Mouse (Mus musculus) gonadal fat pad, adult 2 months (tissue): ENCODE results near the gene Farp1. TPM values are rescaled to one million over a fixed set of nuclear protein-coding genes. Genes with fewer than 3 reads are reported as not detected.
"Not testable (repeated sequence)": the region's sequence is repeated elsewhere in the genome, so short reads cannot be mapped to it uniquely, and the experiment has no call there.

Experiments
- DNase-seq: peaks from one replicate; pipeline ENCODE4 v3.0.0-alpha.2; 2012; ENCODE audit warnings: low read depth
- polyA plus RNA-seq: library from polyadenylated mRNA; depleted of rRNA; stranded (reverse); fragments of >200 nt; gene quantifications from 2 replicates; pipeline ENCODE4 v1.2.3, GENCODE M21; 2012

Farp1 gene
- polyA plus RNA-seq, 1 experiment = 19.8 TPM

GRCm38 (mm10) chr14:121182967-121183366 lies 148.0 kb downstream of the Farp1 start:
- DNase-seq = no peak

GRCm38 (mm10) chr14:121183414-121184130 lies 148.6 kb downstream of the Farp1 start:
- DNase-seq = no peak

GRCm38 (mm10) chr14:121184351-121184750 lies 149.4 kb downstream of the Farp1 start:
- no peak for DNase-seq

GRCm38 (mm10) chr14:121186402-121186894 lies 151.4 kb downstream of the Farp1 start:
- DNase-seq = no peak

GRCm38 (mm10) chr14:121189840-121190239 lies 154.8 kb downstream of the Farp1 start:
- not testable (repeated sequence) for DNase-seq

- no peak for DNase-seq
Measured at GRCm38 (mm10) chr14:121190386-121190785, 155.4 kb downstream of the Farp1 start.

GRCm38 (mm10) chr14:121191739-121192138 lies 156.7 kb downstream of the Farp1 start:
- no peak for DNase-seq

- DNase-seq = no peak
Measured at GRCm38 (mm10) chr14:121192394-121192793, 157.4 kb downstream of the Farp1 start.

GRCm38 (mm10) chr14:121193981-121194380 lies 159.0 kb downstream of the Farp1 start:
- no peak for DNase-seq

GRCm38 (mm10) chr14:121198915-121199572 lies 164.0 kb downstream of the Farp1 start:
- no peak for DNase-seq

- DNase-seq = no peak
Measured at GRCm38 (mm10) chr14:121199789-121200188, 164.8 kb downstream of the Farp1 start.

GRCm38 (mm10) chr14:121200353-121200752 lies 165.4 kb downstream of the Farp1 start:
- no peak for DNase-seq

GRCm38 (mm10) chr14:121201178-121201577 lies 166.2 kb downstream of the Farp1 start:
- no peak for DNase-seq

- no peak for DNase-seq
Measured at GRCm38 (mm10) chr14:121205459-121205858, 170.5 kb downstream of the Farp1 start.

GRCm38 (mm10) chr14:121207441-121208158 lies 172.6 kb downstream of the Farp1 start:
- no peak for DNase-seq

- DNase-seq = no peak
Measured at GRCm38 (mm10) chr14:121208159-121208515, 173.1 kb downstream of the Farp1 start.

GRCm38 (mm10) chr14:121210318-121210717 lies 175.3 kb downstream of the Farp1 start:
- DNase-seq = no peak

- no peak for DNase-seq
Measured at GRCm38 (mm10) chr14:121213650-121214049, 178.7 kb downstream of the Farp1 start.

- DNase-seq = no peak
Measured at GRCm38 (mm10) chr14:121214636-121215257, 179.7 kb downstream of the Farp1 start.

GRCm38 (mm10) chr14:121215817-121216216 lies 180.8 kb downstream of the Farp1 start:
- no peak for DNase-seq

- DNase-seq = no peak
Measured at GRCm38 (mm10) chr14:121216672-121217071, 181.7 kb downstream of the Farp1 start.

- no peak for DNase-seq
Measured at GRCm38 (mm10) chr14:121218620-121219019, 183.6 kb downstream of the Farp1 start.
